Mouse (Mus musculus) natural killer cell, adult 2 months (primary cell): ENCODE results near the gene Dntt.
A peak's percentile ranks its signal among the peaks of the same experiment; 100 is the strongest.

Experiments used
- DNase-seq, 2 experiments: peaks; one replicate each; pipeline ENCODE4 v3.0.0; 2022; ENCODE audit warnings: low spot score in 2 of 2

Gene Dntt

DNA sequence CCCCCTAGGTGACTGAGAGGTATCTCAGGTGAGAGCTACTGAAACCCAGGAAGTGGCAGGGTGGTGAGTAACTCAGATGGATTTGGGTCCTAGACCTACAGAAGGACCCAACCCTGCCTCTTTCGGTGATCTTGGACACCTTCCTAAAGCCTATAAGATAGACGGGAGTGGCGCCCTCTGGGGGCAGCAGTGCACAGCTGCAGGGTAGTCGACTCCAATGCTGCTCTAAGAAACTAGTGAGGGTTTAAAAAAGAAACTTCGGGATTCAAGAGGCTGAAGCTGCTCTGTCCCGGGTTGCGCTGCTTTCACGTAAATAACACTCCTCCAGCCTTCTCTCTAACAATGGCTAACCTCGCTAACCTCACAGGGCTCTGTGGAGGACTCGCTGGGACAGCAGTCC, 24.5 kb downstream of the Dntt start:
- DNase-seq = peak in 1 of 2 experiments; percentile 55

DNA sequence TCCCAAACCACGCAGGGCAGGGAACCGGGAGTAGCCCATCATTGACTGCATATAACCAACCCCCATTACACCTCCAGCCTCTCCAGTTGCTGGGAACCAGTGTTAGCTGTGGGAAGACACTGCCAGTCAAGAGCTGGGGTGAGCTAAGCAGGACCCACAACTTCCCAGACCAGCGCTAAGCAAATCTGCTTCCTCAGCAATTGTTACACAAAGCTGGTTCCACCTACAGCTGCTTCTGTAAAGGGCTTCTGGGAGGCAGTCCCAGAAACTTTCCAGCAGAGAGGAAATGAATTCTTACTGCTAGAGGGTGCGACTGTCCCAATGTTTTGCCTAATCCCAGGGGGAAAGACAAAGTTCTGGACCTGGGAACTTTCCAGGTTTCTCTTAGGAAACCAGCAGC, 25.6 kb downstream of the Dntt start:
- no peak for DNase-seq

DNA sequence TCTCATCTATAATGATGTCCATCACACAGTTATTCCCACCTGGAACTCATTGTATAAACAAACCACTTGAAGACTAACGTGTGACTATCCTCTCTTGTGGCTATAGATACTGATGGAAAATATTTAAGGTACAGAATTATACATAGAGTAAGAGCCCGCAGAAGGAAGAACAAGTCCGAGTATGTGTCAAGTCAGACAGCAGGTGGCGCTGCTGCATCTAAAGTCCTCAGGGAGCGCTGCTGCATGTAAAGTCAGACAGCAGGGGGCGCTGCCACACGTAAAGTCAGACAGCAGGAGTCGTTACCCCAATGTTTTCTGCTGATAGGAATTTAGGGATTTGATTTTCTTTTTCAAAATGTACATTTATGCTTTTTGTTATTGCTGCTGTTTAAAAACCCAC, 42.4 kb downstream of the Dntt start:
- peak; percentile 76 to 88 for DNase-seq

DNA sequence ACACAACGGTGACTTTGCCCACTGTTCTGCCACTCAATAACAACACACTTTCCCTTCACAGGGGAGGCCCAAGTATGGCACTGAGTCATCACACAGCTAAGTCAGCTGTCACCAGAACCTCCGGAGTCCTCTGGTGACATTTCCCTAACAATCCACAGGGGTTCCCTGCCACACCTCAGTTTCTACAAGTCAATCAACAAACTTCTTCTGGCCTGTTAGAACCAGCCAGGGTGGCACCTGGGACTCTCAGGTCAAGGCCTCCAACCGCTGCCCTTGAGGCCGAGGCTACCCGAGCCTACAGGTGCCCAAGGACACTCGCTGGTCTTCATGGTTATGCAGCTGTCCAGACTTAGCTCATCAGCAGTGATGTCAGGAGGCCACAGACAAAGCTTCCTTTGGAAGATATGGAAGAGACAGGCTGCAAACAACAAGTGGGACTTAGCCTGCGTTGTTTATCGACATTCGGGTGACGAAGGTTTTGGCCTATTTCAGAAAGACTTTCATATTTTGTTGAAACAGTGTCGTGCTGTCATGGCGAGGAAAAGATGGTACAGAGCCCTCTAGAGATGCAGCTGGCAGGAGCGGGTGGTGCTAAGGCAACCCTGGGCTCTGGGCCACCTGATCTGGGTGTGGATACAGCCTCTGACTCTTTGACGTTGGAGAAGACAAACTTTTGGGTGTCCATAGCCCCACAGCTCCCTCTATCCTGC, 44.8 kb downstream of the Dntt start:
- DNase-seq = no peak

DNA sequence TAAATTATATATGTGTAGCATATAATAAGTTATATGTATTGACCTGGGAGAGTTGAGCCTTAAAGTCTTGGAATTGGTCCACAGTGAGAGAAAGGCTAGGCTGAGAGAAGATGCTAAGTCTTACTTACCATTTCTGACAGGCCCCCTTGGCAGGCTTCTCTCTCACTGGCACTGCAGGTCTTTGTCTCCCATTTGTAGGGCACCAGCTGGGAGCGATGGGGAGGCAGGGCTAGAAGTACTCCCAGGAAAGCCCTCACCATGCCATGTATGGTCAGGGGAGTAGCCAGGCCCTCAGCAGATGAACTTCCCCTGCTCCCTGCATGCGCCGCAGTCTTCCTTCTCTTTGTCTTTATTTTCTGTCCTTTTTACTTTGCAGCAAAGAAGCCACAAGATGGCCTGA, 47.8 kb downstream of the Dntt start, which contains the start of gene Opalin:
TSS of gene Opalin (minus strand) at position 208 of the 400 bp plus-strand sequence.
- no peak for DNase-seq

DNA sequence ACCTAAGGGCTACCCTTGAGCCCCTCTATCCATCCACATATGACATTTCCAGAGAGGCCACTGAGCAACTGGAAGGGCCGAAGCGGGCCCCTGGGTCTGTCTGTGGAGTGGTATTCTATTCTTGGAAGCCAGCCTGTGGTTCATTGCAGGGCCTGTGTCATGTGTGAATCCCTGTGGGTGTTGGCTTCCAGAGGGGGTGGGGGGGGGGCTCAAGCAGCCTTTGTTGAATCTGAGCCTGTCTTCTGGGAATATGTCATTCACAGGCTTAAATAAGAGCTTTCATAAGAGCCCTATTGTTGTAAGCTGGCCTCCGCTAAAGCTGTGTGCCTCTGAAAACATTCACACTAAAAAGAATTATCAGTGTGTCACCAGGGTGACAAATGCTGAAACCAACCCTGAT, 52.5 kb downstream of the Dntt start:
- DNase-seq = no peak

DNA sequence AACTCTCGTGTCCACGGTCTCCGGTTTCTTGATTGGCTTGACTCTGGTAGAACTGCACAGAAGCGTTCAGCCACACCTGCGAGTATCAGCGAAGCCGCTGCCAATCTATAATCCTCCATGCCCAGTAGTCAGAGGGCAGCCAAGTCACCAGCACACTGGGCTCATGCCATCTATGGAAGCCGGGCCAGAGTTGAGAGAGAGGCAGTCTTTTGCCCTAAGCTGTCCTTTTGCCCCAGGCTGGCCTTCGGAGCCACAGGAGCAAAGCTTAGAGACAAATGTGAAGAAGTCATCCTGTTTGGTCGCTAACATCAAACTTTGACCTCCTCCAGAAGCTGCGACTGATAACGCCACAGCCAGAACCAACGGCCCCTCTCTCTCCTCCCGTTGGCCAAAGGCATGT, 54.6 kb downstream of the Dntt start:
- DNase-seq = no peak

DNA sequence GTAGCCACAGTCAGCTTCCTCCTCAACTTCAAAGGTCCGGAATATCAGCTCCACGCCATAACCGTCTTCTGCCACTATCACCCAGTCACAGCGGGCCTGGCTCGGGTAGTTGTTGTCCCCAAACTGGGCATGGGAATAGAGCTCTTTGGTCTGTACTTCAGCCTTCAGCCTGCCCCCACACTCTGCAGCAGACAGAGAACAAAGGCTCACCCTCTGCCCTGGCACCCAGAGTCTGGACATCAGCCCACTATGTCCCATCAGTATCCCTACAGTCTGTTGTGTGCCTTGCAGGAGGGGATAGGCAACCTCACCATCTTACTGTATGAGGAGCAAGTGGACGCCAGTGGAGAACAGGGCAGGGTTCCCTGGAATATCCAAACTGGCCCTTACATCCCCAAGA, 57.2 kb downstream of the Dntt start:
- DNase-seq = no peak

DNA sequence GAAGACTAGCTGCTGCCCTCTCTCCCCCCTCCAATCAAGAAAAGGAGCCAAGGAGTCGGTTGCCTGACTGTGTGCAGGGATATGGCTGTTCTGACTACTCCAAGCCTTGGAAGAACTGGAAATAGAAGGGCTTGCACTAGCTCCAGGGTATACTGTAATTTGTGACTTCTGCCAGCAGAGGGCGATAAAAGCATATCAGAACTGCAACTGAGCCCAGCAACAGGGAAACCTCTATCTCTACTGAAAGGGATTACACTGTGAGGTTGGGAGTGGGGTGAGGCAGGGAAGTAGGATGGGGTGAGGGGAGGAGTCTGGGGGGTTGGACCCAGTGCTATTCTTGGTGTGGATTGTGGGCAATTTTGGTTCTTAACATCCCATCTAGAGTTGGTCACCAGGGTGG, 57.6 kb downstream of the Dntt start:
- peak; percentile 37 to 60 for DNase-seq

DNA sequence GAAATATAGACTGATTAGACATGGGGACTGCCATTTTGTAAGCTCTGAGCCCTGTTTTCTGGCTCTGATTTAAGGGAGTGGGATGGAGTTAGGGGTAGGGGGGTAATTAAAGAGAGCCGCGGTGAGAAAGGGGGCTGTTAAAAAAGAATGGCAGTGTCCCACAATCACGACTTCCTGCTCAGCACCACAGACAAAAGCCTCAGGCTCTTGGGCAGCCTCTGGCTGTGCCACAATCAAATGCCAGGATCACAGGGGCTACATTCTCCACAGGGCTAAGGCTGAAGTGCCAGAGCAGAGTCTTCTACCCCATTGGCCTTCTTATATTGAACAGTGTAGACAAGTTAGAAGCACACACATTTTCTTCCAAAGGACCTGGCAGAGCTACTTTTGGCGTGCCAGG, 58.8 kb downstream of the Dntt start:
- DNase-seq = no peak

DNA sequence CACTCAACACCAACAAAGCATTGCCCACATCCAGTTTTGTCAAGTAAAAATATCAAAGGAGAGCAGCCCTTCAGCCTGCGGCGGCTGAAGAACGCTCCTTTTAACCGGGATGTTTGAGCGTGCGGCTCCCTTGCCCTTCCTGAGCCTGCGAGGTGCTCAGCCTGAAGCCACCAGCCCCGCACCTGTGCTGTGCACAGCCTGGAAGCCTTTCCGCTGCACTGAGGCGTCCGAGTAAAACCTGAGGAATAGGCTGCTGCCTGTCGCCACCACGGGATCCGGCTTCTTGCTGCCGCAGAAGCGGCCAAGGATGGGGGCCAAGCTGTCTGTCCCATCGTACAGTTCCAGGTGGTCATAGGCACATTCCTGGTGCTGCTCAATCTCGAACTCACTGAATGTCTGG, 59.4 kb downstream of the Dntt start:
- no peak for DNase-seq

DNA sequence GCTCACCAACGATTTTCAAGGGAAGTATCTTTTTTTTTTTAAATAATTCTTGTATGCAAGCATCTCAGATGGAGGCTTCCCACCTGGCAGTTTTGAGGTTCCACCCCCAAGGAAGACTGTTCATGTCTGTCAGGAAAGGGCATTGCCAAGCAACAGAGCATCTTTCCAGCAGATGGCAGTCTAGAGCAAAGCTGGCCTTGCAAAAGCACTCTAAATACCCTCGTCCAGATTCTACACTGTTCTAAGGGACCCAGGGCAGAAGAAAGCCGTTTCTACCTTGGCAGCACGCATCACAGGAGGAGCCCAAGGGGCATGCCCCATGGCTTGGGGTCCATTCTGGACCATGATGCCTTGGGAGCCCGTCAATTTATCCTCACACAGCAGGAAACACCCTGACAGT, 60.8 kb downstream of the Dntt start:
- DNase-seq = peak; percentile 14 to 23

DNA sequence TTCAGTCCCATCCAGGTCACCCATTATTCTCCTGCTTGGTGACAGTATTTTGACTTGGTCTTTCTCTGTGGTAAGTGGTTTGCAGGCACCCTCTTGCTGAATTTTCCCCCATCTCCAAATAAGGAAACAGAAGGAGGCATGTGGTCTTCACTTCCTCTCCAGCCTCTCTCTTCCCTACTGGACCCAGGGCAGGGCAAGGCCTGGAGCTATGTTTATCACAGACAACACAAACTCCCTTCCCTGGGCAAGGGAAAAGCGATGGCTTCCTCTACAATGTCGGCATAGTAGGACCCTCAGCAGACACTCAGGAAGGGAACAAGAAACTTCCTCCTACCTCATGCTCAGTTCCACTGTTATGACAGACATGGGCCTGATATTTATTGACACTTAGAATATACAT, 62.8 kb downstream of the Dntt start:
- DNase-seq = no peak

DNA sequence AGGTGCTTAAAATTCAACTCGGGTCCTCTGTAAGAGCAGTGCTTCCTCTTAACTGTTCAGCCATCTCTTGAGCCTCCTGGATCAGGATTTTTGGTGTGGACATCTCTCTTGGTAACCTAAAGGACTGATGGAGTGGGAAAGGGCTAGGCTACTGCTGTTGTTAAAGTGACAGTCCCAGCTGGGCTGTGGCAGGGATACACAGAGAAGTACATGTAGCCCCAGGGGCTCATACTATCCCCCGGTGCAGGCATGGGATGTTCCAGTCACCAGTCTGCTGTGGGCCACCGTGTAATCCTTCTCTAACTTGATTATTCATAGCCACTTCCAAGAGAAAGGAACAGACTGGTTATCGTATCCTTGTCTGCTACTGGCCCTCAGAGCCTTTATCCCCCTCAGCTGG, 68.0 kb downstream of the Dntt start:
- no peak for DNase-seq

DNA sequence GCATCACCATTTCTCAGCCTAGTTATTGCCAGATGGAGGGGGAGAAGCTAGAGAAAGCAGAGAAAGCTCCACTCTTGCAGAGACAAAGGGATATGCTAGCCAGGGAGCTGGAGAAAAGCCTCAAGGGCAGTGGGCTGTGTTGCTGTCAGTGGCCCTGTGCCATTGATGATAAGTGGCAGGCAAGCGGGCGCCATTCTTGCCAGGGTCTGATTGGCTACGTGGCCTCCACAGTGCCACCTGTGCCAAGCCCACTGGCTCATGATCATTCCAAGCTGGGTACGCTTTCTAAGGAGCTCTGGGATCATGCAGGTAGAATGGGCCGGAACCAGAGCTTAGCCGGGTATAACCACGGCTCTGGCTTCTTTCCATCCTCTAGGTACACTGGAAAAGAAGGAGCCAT, 71.8 kb downstream of the Dntt start:
- DNase-seq = no peak

DNA sequence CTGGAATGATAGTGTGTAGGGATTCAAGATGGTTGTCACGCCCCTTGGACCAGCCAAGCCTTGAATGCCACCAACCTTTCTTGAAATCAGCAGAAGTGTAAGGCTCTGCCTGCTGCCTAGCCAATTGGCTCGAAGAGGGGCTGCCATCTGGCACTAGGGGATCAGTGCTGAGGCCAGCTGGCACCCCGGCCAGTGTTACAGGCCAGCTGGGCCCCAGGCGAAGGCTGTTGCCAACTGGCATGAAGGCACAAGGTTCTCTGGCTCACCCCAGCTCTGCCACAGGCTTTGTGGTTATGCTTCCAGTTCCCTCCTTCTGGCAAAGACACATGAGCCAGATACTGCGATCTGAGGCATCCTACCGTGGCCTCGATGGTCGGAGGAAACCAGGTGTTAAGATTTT, 72.3 kb downstream of the Dntt start:
- no peak for DNase-seq

DNA sequence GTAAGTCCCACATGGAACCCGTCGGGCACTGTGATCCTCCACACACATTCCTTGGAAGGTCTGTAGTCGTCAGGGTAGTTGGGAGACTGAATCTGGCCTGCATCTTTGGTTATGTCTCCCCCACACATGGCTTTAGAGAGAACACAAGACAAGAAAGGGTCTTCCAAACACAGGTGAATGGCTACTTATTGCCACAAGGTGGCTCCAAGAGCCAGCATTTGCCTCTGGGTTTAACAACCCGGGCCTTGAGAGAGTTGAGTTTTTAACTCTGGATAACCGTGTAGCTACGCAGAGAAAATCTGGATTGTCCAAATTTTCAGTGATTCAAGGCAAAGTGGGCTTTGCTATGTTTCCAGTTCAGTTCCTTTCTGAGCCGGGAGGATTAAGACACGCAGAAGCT, 75.8 kb downstream of the Dntt start:
- no peak for DNase-seq

DNA sequence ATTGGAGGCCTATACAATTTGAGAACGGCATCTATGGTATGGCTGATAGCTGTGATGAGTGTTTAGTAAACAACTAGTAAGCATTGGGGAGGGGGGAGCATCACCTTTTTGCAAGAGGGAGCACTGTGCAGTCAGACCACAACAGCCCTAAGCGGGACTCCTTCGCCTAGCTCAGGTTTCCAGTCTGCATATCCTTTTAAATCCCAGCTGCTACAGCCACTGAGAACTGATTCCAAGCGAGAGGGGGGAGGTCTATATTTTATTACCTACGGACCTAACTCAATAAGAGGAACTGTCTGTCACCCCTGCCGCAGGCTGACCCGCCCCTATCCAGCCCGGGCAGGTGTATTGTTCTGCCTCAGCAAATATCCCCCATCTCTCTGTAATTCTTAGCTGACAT, 78.5 kb downstream of the Dntt start:
- DNase-seq = no peak

DNA sequence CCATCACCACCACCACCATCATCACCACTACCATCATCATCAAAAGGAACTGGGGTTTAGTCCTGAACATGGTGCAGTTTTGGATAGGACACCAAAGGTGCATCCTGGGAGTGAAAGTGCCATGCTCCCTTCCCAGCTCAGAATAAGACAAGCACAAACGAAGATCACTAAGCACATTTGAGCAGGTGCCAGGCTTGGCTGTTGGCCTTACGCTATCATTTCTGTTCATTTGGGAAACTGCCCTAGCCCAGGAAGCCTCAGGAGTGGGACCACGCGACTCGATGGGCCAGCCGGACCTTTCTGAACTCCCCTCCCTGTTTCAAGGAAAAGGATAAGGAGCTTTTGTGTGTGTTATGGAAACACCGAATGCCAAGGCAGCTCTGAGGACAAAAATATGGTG, 79.6 kb downstream of the Dntt start:
- DNase-seq = no peak
